Mouse (Mus musculus) hindbrain, postnatal 0 days (tissue): ENCODE results near the gene Gm17332. TPM values are rescaled to one million over a fixed set of nuclear protein-coding genes. Genes with fewer than 3 reads are reported as not detected.
"Not testable (repeated sequence)": the region's sequence is repeated elsewhere in the genome, so short reads cannot be mapped to it uniquely, and the experiment has no call there.

ENCODE experiments used
- ATAC-seq: fragments of 200-750 bp; cut with Nextera tagmentation; 2 replicates; pipeline ENCODE4 v1.8.0; 2017; ENCODE audit warnings: mild to moderate bottlenecking, moderate TSS enrichment, moderate library complexity
- DNase-seq: peaks from one replicate; pipeline ENCODE4 v3.0.0-alpha.2; 2015; ENCODE audit warnings: low spot score
- H3K27ac ChIP-seq: fragments of 300-500 bp; sonication (generic); 2 replicates; pipeline ENCODE4 v1.5.1; 2014; ENCODE audit warnings: mild to moderate bottlenecking
- H3K27me3 ChIP-seq: fragments of 300-500 bp; sonication (generic); 2 replicates; pipeline ENCODE4 v1.6.1; 2014; ENCODE audit warnings: low read length, mixed read lengths; ENCODE audit not compliant: insufficient read depth
- H3K36me3 ChIP-seq: fragments of 300-500 bp; sonication (generic); 2 replicates; pipeline ENCODE4 v1.6.1; 2014; ENCODE audit warnings: low read length, mixed read lengths; ENCODE audit not compliant: insufficient read depth
- H3K4me1 ChIP-seq: fragments of 300-500 bp; sonication (generic); 2 replicates; pipeline ENCODE4 v1.6.1; 2014; ENCODE audit warnings: antibody characterized with exemption, low read length, mixed read lengths; ENCODE audit not compliant: insufficient read depth
- H3K4me2 ChIP-seq: fragments of 300-500 bp; sonication (generic); 2 replicates; pipeline ENCODE4 v1.6.1; 2014; ENCODE audit warnings: low read depth, mild to moderate bottlenecking, low read length, moderate library complexity, mixed read lengths
- H3K4me3 ChIP-seq: fragments of 300-500 bp; sonication (generic); 2 replicates; pipeline ENCODE4 v1.5.1; 2014; ENCODE audit warnings: low read length
- H3K9ac ChIP-seq: fragments of 300-500 bp; sonication (generic); replicated peaks from 2 replicates; pipeline ENCODE4 v1.6.1; 2014; ENCODE audit warnings: mild to moderate bottlenecking, low read length, moderate library complexity, mixed read lengths
- H3K9me3 ChIP-seq: fragments of 300-500 bp; sonication (generic); 2 replicates; pipeline ENCODE4 v1.6.1; 2016; ENCODE audit warnings: low read length, mixed read lengths
- CTCF ChIP-seq: IDR thresholded peaks from 2 replicates; pipeline ENCODE4 v1.5.1; 2016; ENCODE audit warnings: antibody characterized with exemption, control low read depth, low read depth
- WGBS: fragments of 180-500 bp; shearing (Covaris S2); extraction: QIAGEN DNeasy Blood & Tissue Kit; methylation state at CpG from one replicate; pipeline ENCODE4 v1.1.7; 2014; 5-methylcytosine and 5-hydroxymethylcytosine counted together
- polyA plus RNA-seq: library from polyadenylated mRNA; unstranded; fragments of >200 nt; fragmentation: Nextera tagmentation; extraction: Ambion mirVana; gene quantifications from 2 replicates; pipeline ENCODE4 v1.2.1, GENCODE M21; 2015
- total RNA-seq: library from RNA; depleted of rRNA; stranded (reverse); fragments of >200 nt; gene quantifications from 2 replicates; pipeline ENCODE4 v1.2.3, GENCODE M21; 2014; rRNA removed

The Gm17332 gene
- total and polyA plus RNA-seq, 2 experiments from 2014 or later, result not detected

GRCm38 (mm10) chr11:31169161-31170051 lies 12.9 kb downstream of the Gm17332 start:
- DNase-seq (peak; percentile 68), ATAC-seq (peak; percentile 94)
- H3K36me3 ChIP-seq, result no peaks in the 10 kb centered on the region
- H3K27ac ChIP-seq, result no peak overlapping the region
- TF ChIP-seq CTCF, result no peak
- H3K9me3 ChIP-seq, result no peaks in the 10 kb centered on the region
- peak overlapping the region; percentile 47; the same call in 1 of the 2 replicates for H3K9ac ChIP-seq
- peak overlapping the region; percentile 79 for H3K4me2 ChIP-seq
- 2% methylated on average over 21 of the region's 21 CpGs for WGBS
- no peaks in the 10 kb centered on the region for H3K27me3 ChIP-seq
- H3K4me3 ChIP-seq, result peak overlapping the region; percentile 52
- no peaks in the 10 kb centered on the region for H3K4me1 ChIP-seq

- ATAC-seq (no peak), DNase-seq (peak; percentile 4)
- no peak for TF ChIP-seq CTCF
- Histone ChIP-seq H3K27me3 (no peaks in the 10 kb centered on the region), H3K4me1 (no peaks in the 10 kb centered on the region), H3K9me3 (no peaks in the 10 kb centered on the region), H3K4me3 (peak overlapping the region; percentile 52), H3K36me3 (no peaks in the 10 kb centered on the region), H3K4me2 (peak overlapping the region; percentile 79), H3K9ac (peak overlapping the region; percentile 47; the same call in 1 of the 2 replicates), H3K27ac (no peak overlapping the region)
- WGBS, result 31% methylated on average over 2 of the region's 2 CpGs
Measured at GRCm38 (mm10) chr11:31168831-31169160, 13.5 kb downstream of the Gm17332 start.

GRCm38 (mm10) chr11:31157021-31157420 lies 25.2 kb downstream of the Gm17332 start:
- H3K27ac ChIP-seq, result no peak overlapping the region
- H3K9ac ChIP-seq, result no peak overlapping the region
- ATAC-seq (no peak), DNase-seq (no peak)
- H3K4me3 ChIP-seq, result no peak overlapping the region
- H3K36me3 ChIP-seq, result no peaks in the 10 kb centered on the region
- no peaks in the 10 kb centered on the region for H3K4me1 ChIP-seq
- no peaks in the 10 kb centered on the region for H3K27me3 ChIP-seq
- no peak for TF ChIP-seq CTCF
- 89% methylated on average over 3 of the region's 3 CpGs for WGBS
- H3K9me3 ChIP-seq, result no peaks in the 10 kb centered on the region
- no peak overlapping the region for H3K4me2 ChIP-seq

GRCm38 (mm10) chr11:31138394-31138793 lies 43.9 kb downstream of the Gm17332 start:
- H3K4me2 ChIP-seq, H3K9ac ChIP-seq, H3K9me3 ChIP-seq, H3K36me3 ChIP-seq, ATAC-seq, H3K27me3 ChIP-seq, H3K4me3 ChIP-seq, H3K27ac ChIP-seq, DNase-seq, H3K4me1 ChIP-seq: not testable (repeated sequence)
- WGBS, result 82% methylated on average over 1 of the region's 1 CpGs

GRCm38 (mm10) chr11:31134824-31135223 lies 47.4 kb downstream of the Gm17332 start:
- H3K4me2 ChIP-seq, DNase-seq, ATAC-seq, H3K4me1 ChIP-seq, H3K27ac ChIP-seq, H3K9me3 ChIP-seq, H3K4me3 ChIP-seq, H3K27me3 ChIP-seq, H3K36me3 ChIP-seq, H3K9ac ChIP-seq: not testable (repeated sequence)
- WGBS, result 77% methylated on average over 1 of the region's 1 CpGs

GRCm38 (mm10) chr11:31133726-31134125 lies 48.5 kb downstream of the Gm17332 start:
- 70% methylated on average over 4 of the region's 4 CpGs for WGBS
- H3K36me3 ChIP-seq, ATAC-seq: not testable (repeated sequence)

More at GRCm38 (mm10) chr11:31133726-31134125, 48.5 kb downstream of the Gm17332 start:
- not testable (repeated sequence) for H3K4me2 ChIP-seq, H3K4me1 ChIP-seq, H3K4me3 ChIP-seq, H3K9ac ChIP-seq, H3K27ac ChIP-seq, DNase-seq, H3K27me3 ChIP-seq, H3K9me3 ChIP-seq

Other genes with a start within 250 kb of the Gm17332 start
- gene Erlec1, start 228.1 kb downstream of the Gm17332 start, total RNA-seq, result 11.5 and 14.1 TPM in 2 replicates
- 12.6 and 14.8 TPM in 2 replicates for gene Erlec1, start 228.1 kb downstream of the Gm17332 start, polyA plus RNA-seq
- 6.5 and 14.7 TPM in 2 replicates for gene Chac2, start 196.1 kb downstream of the Gm17332 start, total RNA-seq
- 25.6 and 26.1 TPM in 2 replicates for gene Chac2, start 196.1 kb downstream of the Gm17332 start, polyA plus RNA-seq
- 3.2 and 4.0 TPM in 2 replicates for gene Stc2, start 187.6 kb upstream of the Gm17332 start, total RNA-seq
- gene Stc2, start 187.6 kb upstream of the Gm17332 start, polyA plus RNA-seq, result 1.2 and 1.3 TPM in 2 replicates